Mouse (Mus musculus): ENCODE results near the gene Dpep2nb. TPM values are rescaled to one million over a fixed set of nuclear protein-coding genes. Genes with fewer than 3 reads are reported as not detected.

The Dpep2nb gene
- polyA plus RNA-seq, 1 experiment, result not detected

DNA sequence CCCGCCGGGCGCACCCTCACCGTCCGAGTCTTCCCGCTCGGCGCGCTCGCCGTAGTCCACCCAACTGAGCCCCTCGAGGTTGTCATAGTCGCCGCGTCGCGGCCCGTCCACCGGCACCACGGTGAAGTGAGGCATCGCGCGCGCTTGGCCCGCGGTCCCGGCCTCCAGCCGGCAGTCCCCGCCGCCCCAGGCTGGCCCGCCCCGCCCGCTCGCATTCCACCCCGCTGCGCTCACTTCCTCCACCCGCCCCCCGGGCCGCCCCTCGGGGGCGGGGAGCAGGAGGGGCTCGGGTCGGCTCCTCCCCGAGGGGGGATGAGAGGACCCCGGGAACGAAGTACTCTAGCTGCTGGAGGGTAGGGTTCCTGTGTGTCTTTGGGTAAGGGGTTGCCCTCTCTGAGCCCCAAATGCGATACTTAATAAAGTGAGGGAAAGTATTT is 39.9 kb downstream of the Dpep2nb start, which contains the start of gene Slc12a4:
Gene Slc12a4, minus strand, starts transcription at position 193 of the 437 bp plus-strand sequence.
- peak within 1 kb of the TSS; percentile 95 for H3K4me2 ChIP-seq (ENCODE audit: low read depth)
- TF ChIP-seq REST (IDR thresholded peaks at IDR 0.05; ENCODE audit: insufficient read depth, insufficient read length) (no peak), E2F4 (IDR thresholded peaks at IDR 0.05; ENCODE audit: insufficient read depth) (no peak), POLR2AphosphoS2 (IDR thresholded peaks at IDR 0.05; ENCODE audit: insufficient read length, low read depth) (peak; percentile 98), POLR2A (IDR thresholded peaks at IDR 0.05; ENCODE audit: insufficient read length, low read depth) (peak; percentile 97), SRF (IDR thresholded peaks at IDR 0.05; ENCODE audit: control insufficient read depth, insufficient read length, low read depth) (no peak), USF1 (IDR thresholded peaks at IDR 0.05; ENCODE audit: low read depth) (no peak)
- peaks cover 46% of the 10 kb centered on the region for H3K79me2 ChIP-seq (ENCODE audit: control insufficient read depth, insufficient read depth)
- H3K4me3 ChIP-seq, result peak within 1 kb of the TSS; percentile 75
- peak within 1 kb of the TSS; percentile 60 for H3ac ChIP-seq (ENCODE audit: control insufficient read depth, insufficient read length)
- no peaks in the 10 kb centered on the region for H3K36me3 ChIP-seq (ENCODE audit: control insufficient read depth, insufficient read depth)
- H3K27me3 ChIP-seq (ENCODE audit: control insufficient read depth, insufficient read depth, insufficient read length), result no peaks in the 10 kb centered on the region

DNA sequence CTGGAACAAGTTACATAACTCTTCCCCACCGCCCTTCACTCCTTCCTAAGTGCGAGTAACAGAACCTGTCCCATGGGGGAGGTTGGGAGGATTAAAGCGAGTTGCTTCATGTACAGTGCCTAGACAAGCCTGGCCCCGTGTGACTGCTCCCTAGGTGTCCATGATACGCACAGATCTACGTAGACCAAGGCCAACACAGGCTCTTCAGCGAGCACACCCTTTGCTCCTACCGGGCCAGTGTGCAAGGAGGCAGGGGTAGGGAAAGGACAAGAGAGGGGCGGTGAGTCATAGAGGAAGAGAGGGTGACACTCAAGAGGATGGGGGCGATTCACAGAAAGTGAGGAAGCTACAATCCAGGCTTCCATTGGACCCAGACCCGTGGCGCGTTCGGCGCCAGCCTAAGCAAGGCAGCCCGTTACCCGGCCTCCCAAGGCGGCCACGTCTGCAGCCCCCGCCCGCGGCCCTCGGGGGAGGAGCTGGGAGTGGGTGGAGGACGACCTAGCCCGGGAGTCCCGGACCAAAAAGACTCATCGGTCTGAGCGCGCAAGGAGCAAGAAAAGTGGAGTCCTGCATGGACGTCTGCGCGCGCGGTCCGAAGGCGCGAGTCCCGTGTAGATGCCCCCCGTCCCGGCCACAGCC is 40.4 kb downstream of the Dpep2nb start:
- no peaks in the 10 kb centered on the region for H3K36me3 ChIP-seq (ENCODE audit: control insufficient read depth, insufficient read depth)
- H3K79me2 ChIP-seq (ENCODE audit: control insufficient read depth, insufficient read depth), result peaks cover 46% of the 10 kb centered on the region

DNA sequence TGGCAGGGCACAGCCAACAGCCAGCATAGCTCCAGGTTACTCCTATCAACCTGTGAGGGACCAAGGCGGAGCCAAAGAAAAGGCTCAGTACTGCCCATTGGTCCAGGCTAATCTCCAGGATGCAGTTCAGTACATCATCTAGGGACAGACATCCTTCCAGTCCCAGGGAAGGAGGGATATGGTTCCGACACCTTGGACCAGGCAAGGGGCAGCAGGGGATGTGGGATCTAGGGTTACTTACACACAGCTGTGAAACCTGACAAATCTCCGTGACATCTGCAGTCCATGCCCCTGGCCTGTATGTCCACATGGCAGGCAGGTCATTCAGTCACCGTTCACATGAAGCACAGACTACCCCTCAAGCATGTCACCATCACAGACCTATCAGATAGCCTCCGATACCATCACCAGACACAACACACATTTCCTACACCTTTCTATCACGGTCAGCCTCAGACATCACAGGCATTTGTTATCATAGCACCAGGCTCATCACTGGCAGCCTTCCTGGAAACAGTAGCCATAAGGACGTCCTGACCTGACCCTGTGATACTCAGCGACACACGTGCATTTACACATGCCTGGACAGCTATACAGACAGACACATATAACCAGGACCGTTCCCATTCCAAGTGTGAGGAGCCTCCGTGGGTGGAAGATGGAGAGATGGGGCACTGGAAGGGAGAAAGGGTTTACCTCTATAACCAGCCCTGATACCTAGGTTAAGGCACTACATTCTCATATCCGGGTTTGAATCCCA is 41.1 kb downstream of the Dpep2nb start:
- Histone ChIP-seq H3K36me3 (ENCODE audit: control insufficient read depth, insufficient read depth) (no peaks in the 10 kb centered on the region), H3K79me2 (ENCODE audit: control insufficient read depth, insufficient read depth) (peaks cover 46% of the 10 kb centered on the region), H3K4me2 (ENCODE audit: low read depth) (peak overlapping the region; percentile 95), H3ac (ENCODE audit: control insufficient read depth, insufficient read length) (peak overlapping the region; percentile 60), H3K27me3 (ENCODE audit: control insufficient read depth, insufficient read depth, insufficient read length) (no peaks in the 10 kb centered on the region), H3K4me3 (peak overlapping the region; percentile 75)
- TF ChIP-seq MAX (IDR thresholded peaks at IDR 0.05; ENCODE audit: low read depth) (no peak), POLR2A (IDR thresholded peaks at IDR 0.05; ENCODE audit: insufficient read length, low read depth) (no peak), REST (IDR thresholded peaks at IDR 0.05; ENCODE audit: insufficient read depth, insufficient read length) (no peak), CEBPB (IDR thresholded peaks at IDR 0.05; ENCODE audit: insufficient read depth, poor library complexity, severe bottlenecking) (no peak), SRF (IDR thresholded peaks at IDR 0.05; ENCODE audit: control insufficient read depth, insufficient read length, low read depth) (no peak), POLR2AphosphoS2 (IDR thresholded peaks at IDR 0.05; ENCODE audit: insufficient read length, low read depth) (no peak), MYOG (IDR thresholded peaks at IDR 0.05; ENCODE audit: control insufficient read depth in 1 of 3, insufficient read depth in 1 of 3, insufficient read length in 2 of 3, low read depth in 2 of 3) (no peak), USF1 (IDR thresholded peaks at IDR 0.05; ENCODE audit: low read depth) (no peak), E2F4 (IDR thresholded peaks at IDR 0.05; ENCODE audit: insufficient read depth) (no peak), TCF12 (IDR thresholded peaks at IDR 0.05; ENCODE audit: insufficient read depth, poor library complexity, severe bottlenecking) (no peak), MYOD1 (IDR thresholded peaks at IDR 0.05; ENCODE audit: control insufficient read depth in 1 of 3, insufficient read length in 2 of 3, low read depth in 2 of 3) (no peak), TCF3 (IDR thresholded peaks at IDR 0.05; ENCODE audit: insufficient read length, low read depth) (no peak)

More for the DNA sequence above, 40.4 kb downstream of the Dpep2nb start:
- H3ac ChIP-seq (ENCODE audit: control insufficient read depth, insufficient read length), result peak overlapping the region; percentile 60
- TF ChIP-seq MAX (IDR thresholded peaks at IDR 0.05; ENCODE audit: low read depth) (no peak), CEBPB (IDR thresholded peaks at IDR 0.05; ENCODE audit: insufficient read depth, poor library complexity, severe bottlenecking) (no peak), TCF12 (IDR thresholded peaks at IDR 0.05; ENCODE audit: insufficient read depth, poor library complexity, severe bottlenecking) (no peak), MYOD1 (IDR thresholded peaks at IDR 0.05; ENCODE audit: control insufficient read depth in 1 of 3, insufficient read length in 2 of 3, low read depth in 2 of 3) (no peak), SRF (IDR thresholded peaks at IDR 0.05; ENCODE audit: control insufficient read depth, insufficient read length, low read depth) (no peak), POLR2A (IDR thresholded peaks at IDR 0.05; ENCODE audit: insufficient read length, low read depth) (no peak), E2F4 (IDR thresholded peaks at IDR 0.05; ENCODE audit: insufficient read depth) (no peak), POLR2AphosphoS2 (IDR thresholded peaks at IDR 0.05; ENCODE audit: insufficient read length, low read depth) (no peak), TCF3 (IDR thresholded peaks at IDR 0.05; ENCODE audit: insufficient read length, low read depth) (no peak), MYOG (IDR thresholded peaks at IDR 0.05; ENCODE audit: control insufficient read depth in 1 of 3, insufficient read depth in 1 of 3, insufficient read length in 2 of 3, low read depth in 2 of 3) (no peak)
- H3K27me3 ChIP-seq (ENCODE audit: control insufficient read depth, insufficient read depth, insufficient read length), result no peaks in the 10 kb centered on the region
- peak overlapping the region; percentile 95 for H3K4me2 ChIP-seq (ENCODE audit: low read depth)
- peak overlapping the region; percentile 75 for H3K4me3 ChIP-seq

DNA sequence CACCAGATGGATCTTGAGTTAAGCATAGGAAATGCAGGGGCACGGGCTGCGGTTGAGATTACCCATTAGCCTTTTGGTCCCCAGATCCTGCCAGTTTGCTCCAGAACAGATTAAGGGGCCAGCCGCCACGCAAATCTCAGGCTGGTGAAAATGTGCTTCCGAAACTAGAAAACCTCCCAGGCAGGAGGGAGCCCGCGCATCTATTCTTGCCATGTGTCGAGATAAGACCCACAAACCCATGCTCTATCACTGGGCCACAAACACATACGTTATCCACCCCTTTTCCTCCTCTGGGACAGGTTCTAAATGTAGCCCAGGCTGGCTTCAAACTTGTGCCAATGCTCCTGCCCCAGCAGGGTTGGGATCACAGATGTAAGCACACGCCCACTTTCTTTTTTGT is 44.2 kb downstream of the Dpep2nb start:
- TF ChIP-seq MAX (IDR thresholded peaks at IDR 0.05; ENCODE audit: low read depth), result no peak
- TF ChIP-seq USF1 (IDR thresholded peaks at IDR 0.05; ENCODE audit: low read depth), result no peak
- TF ChIP-seq TCF3 (IDR thresholded peaks at IDR 0.05; ENCODE audit: insufficient read length, low read depth), result no peak
- TF ChIP-seq TCF12 (IDR thresholded peaks at IDR 0.05; ENCODE audit: insufficient read depth, poor library complexity, severe bottlenecking), result no peak
- no peak for TF ChIP-seq MYOG (IDR thresholded peaks at IDR 0.05; ENCODE audit: control insufficient read depth in 1 of 3, insufficient read depth in 1 of 3, insufficient read length in 2 of 3, low read depth in 2 of 3)
- no peak for TF ChIP-seq POLR2AphosphoS2 (IDR thresholded peaks at IDR 0.05; ENCODE audit: insufficient read length, low read depth)
- TF ChIP-seq REST (IDR thresholded peaks at IDR 0.05; ENCODE audit: insufficient read depth, insufficient read length), result no peak
- TF ChIP-seq E2F4 (IDR thresholded peaks at IDR 0.05; ENCODE audit: insufficient read depth), result no peak
- TF ChIP-seq POLR2A (IDR thresholded peaks at IDR 0.05; ENCODE audit: insufficient read length, low read depth), result no peak
- TF ChIP-seq MYOD1 (IDR thresholded peaks at IDR 0.05; ENCODE audit: control insufficient read depth in 1 of 3, insufficient read length in 2 of 3, low read depth in 2 of 3), result no peak
- no peak for TF ChIP-seq SRF (IDR thresholded peaks at IDR 0.05; ENCODE audit: control insufficient read depth, insufficient read length, low read depth)
- TF ChIP-seq CEBPB (IDR thresholded peaks at IDR 0.05; ENCODE audit: insufficient read depth, poor library complexity, severe bottlenecking), result no peak
- no peak overlapping the region for H3ac ChIP-seq (ENCODE audit: control insufficient read depth, insufficient read length)
- H3K4me3 ChIP-seq, result no peak overlapping the region
- peaks cover 49% of the 10 kb centered on the region for H3K79me2 ChIP-seq (ENCODE audit: control insufficient read depth, insufficient read depth)
- H3K36me3 ChIP-seq (ENCODE audit: control insufficient read depth, insufficient read depth), result no peaks in the 10 kb centered on the region
- H3K27me3 ChIP-seq (ENCODE audit: control insufficient read depth, insufficient read depth, insufficient read length), result no peaks in the 10 kb centered on the region
- H3K4me2 ChIP-seq (ENCODE audit: low read depth), result no peak overlapping the region
